Mouse (Mus musculus): ENCODE data around the gene Zfp697. TPM values are rescaled to one million over a fixed set of nuclear protein-coding genes. Genes with fewer than 3 reads are reported as not detected.
A peak's percentile ranks its signal among the peaks of the same experiment; 100 is the strongest.
"Not testable (repeated sequence)": the region's sequence is repeated elsewhere in the genome, so short reads cannot be mapped to it uniquely, and the experiment has no call there.

Zfp697 gene
- polyA plus RNA-seq, 1 experiment from 2014 or later, result 13.3 TPM

DNA sequence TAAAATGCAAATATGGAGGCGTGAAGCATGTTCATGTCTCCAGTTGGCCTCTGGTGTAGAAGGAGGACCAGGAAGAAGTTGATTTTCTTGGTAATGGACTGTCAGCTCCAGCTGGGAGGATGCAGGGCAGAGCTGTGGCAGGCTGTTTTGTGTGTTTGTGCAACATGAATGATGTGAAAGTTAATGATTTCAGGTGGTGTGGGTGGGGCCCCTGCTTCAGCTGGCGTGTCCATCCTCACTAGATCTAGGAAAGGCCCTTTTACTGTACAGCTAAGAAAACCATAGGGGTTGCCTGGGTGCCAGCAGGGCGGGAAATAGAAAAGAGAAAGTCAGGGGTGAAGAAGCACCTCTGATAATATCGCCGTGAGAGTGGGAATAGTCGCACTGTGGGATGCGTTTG, 5.5 kb downstream of the Zfp697 start:
- no peaks in the 10 kb centered on the region for H3K36me3 ChIP-seq (ENCODE audit: control insufficient read depth, insufficient read depth, low read length)
- no peak overlapping the region for H3K4me3 ChIP-seq (ENCODE audit: control insufficient read depth in 1 of 2, insufficient read depth in 1 of 2, low read depth in 1 of 2, low read length in 2 of 2)
- H3K27ac ChIP-seq (replicated peaks in 1 of 2; ENCODE audit: control insufficient read depth in 1 of 2, insufficient read depth in 1 of 2, low read depth in 2 of 2, low read length in 2 of 2), result no peak overlapping the region
- peaks cover 14 to 38% of the 10 kb centered on the region in 2 experiments for H3K4me1 ChIP-seq (ENCODE audit: control insufficient read depth in 2 of 2, insufficient read depth in 2 of 2, low read length in 2 of 2)
- 84% methylated on average over 7 of the region's 7 CpGs for WGBS
- H3K9ac ChIP-seq (ENCODE audit: low read length), result no peak overlapping the region
- ATAC-seq (ENCODE audit: insufficient number of reproducible peaks, insufficient read depth, low FRiP score, low read depth), result no peak
- H3K4me2 ChIP-seq (ENCODE audit: low read length), result no peak overlapping the region
- H3K9me3 ChIP-seq (ENCODE audit: control insufficient read depth, low read length), result no peaks in the 10 kb centered on the region
- H3K27me3 ChIP-seq (ENCODE audit: control insufficient read depth, insufficient read depth, low read length), result no peaks in the 10 kb centered on the region

DNA sequence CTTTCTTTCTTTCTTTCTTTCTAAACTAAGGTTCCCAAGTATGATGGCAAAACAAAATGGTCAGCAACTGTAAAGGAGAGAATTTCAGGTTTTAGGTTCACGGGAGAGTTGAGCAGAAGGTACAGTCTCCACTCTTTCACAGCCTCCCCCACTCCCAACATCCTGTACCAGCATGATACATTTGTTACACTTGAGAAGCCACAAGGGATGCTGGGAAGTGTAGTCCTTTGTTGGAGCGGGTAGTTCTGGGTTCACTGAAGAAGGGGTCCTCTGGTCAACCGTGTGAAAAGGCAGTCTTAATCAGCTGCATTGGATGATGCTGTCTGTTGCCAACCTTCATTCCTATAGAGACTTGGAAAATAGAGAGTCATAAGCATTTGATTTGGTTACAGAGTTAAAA, 7.0 kb downstream of the Zfp697 start:
- Histone ChIP-seq H3K9ac (ENCODE audit: low read length) (no peak overlapping the region), H3K4me1 (ENCODE audit: control insufficient read depth in 2 of 2, insufficient read depth in 2 of 2, low read length in 2 of 2) (peaks cover 13 to 25% of the 10 kb centered on the region in 2 experiments), H3K9me3 (ENCODE audit: control insufficient read depth, low read length) (no peaks in the 10 kb centered on the region), H3K36me3 (ENCODE audit: control insufficient read depth, insufficient read depth, low read length) (no peaks in the 10 kb centered on the region), H3K27ac (replicated peaks in 1 of 2; ENCODE audit: control insufficient read depth in 1 of 2, insufficient read depth in 1 of 2, low read depth in 2 of 2, low read length in 2 of 2) (no peak overlapping the region), H3K27me3 (ENCODE audit: control insufficient read depth, insufficient read depth, low read length) (no peaks in the 10 kb centered on the region), H3K4me3 (ENCODE audit: control insufficient read depth in 1 of 2, insufficient read depth in 1 of 2, low read depth in 1 of 2, low read length in 2 of 2) (no peak overlapping the region), H3K4me2 (ENCODE audit: low read length) (no peak overlapping the region)
- WGBS, result 48% methylated on average over 3 of the region's 3 CpGs
- ATAC-seq (ENCODE audit: insufficient number of reproducible peaks, insufficient read depth, low FRiP score, low read depth), result no peak

DNA sequence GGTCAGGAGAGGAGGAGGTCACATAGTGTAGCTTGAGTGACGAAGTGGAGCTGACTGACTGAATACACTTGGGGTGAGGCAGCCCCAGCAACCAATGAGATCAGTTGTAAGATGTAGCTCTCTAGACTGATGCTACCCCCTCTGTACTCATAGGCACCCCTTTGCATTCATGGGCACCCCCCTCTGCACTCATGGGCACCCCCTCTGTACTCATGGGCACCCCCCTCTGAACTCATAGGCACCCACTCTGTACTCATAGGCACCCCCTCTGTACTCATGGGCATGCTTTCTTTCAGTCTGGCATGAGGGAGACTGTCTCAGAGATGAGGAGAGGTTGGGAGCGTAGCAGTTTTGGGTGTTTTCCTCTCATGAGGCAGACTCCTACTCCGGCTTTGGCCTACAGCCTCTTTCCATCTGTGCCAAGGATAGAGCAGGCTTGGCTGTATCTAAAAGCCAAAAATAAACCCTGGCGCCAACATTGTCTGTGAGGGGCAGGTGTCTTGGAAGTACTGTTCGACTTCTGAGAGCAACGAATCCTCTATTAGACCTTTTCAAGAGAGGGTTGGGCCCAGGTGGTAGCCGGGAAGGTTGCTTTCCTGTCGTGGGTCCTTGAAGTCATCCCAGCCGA, 22.1 kb downstream of the Zfp697 start:
- not testable (repeated sequence) for H3K36me3 ChIP-seq (ENCODE audit: control insufficient read depth, insufficient read depth, low read length); H3K4me3 ChIP-seq (ENCODE audit: control insufficient read depth in 1 of 2, insufficient read depth in 1 of 2, low read depth in 1 of 2, low read length in 2 of 2); H3K4me2 ChIP-seq (ENCODE audit: low read length); H3K27me3 ChIP-seq (ENCODE audit: control insufficient read depth, insufficient read depth, low read length); H3K9ac ChIP-seq (ENCODE audit: low read length); H3K9me3 ChIP-seq (ENCODE audit: control insufficient read depth, low read length)
- ATAC-seq (ENCODE audit: insufficient number of reproducible peaks, insufficient read depth, low FRiP score, low read depth), result 0 out of 2 replicates have a peak, but pooled peaks have one; percentile 7
- Histone ChIP-seq H3K4me1 (ENCODE audit: control insufficient read depth in 2 of 2, insufficient read depth in 2 of 2, low read length in 2 of 2) (peaks cover 13 to 25% of the 10 kb centered on the region in 2 experiments), H3K27ac (replicated peaks in 1 of 2; ENCODE audit: control insufficient read depth in 1 of 2, insufficient read depth in 1 of 2, low read depth in 2 of 2, low read length in 2 of 2) (peak overlapping the region; percentile 6 to 71; a peak in 3 of 4 replicates)
- WGBS, result 49% methylated on average over 9 of the region's 9 CpGs

DNA sequence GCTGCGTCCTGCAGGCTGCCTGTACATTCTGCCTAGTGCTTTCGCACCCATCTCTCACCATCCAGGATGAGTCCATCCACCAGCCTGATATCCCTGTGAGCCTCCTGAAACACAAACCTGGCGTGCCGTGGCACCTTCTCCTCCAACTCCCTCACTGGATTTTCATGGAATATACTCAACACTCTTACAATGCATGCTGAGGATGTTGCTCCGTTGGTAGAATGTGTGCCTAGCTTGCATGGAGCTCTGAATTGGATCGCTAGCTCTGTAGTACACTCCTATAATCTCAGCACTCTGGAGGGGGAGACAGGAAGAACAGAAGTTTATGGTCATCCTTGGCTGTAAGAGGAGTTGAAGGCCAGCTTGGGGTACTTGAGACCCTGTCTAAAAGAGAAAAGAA, 23.6 kb downstream of the Zfp697 start:
- not testable (repeated sequence) for H3K4me2 ChIP-seq (ENCODE audit: low read length); H3K4me3 ChIP-seq (ENCODE audit: control insufficient read depth in 1 of 2, insufficient read depth in 1 of 2, low read depth in 1 of 2, low read length in 2 of 2); H3K27me3 ChIP-seq (ENCODE audit: control insufficient read depth, insufficient read depth, low read length); H3K9ac ChIP-seq (ENCODE audit: low read length); H3K36me3 ChIP-seq (ENCODE audit: control insufficient read depth, insufficient read depth, low read length); ATAC-seq (ENCODE audit: insufficient number of reproducible peaks, insufficient read depth, low FRiP score, low read depth); H3K9me3 ChIP-seq (ENCODE audit: control insufficient read depth, low read length)
- 0 out of 4 replicates have a peak overlapping the region, but pooled peaks of 1 of the 2 experiments have one; percentile 19 for H3K27ac ChIP-seq (replicated peaks in 1 of 2; ENCODE audit: control insufficient read depth in 1 of 2, insufficient read depth in 1 of 2, low read depth in 2 of 2, low read length in 2 of 2)
- WGBS, result 75% methylated on average over 5 of the region's 6 CpGs
- H3K4me1 ChIP-seq (ENCODE audit: control insufficient read depth in 2 of 2, insufficient read depth in 2 of 2, low read length in 2 of 2), result peaks cover 13 to 25% of the 10 kb centered on the region in 2 experiments

DNA sequence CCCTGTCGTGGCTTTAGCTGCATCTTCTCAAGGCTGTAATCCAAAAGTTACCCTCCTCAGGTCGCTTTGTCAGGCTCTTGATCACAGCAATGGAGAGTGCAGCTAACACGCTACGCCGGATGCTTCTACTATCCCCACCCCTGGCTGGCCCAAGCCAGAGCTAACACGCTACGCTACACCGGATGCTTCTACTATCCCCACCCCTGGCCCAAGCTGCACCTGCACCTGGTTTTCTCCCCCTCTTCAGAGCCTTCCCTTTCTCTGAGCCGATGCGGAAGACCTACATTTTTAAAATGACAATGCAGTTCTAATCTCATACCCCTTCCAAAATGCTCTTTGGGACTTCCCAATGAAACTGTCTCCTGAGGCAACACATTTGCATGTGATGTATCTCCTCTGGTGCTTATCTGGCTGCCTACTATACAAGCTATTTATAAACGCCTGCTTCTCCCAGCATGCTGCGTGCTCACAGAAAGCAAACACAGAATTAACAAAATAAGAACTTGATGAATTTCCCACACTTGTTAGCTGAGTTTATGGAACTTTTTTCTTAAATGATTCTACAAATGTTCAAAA, 24.4 kb downstream of the Zfp697 start:
- not testable (repeated sequence) for H3K4me3 ChIP-seq (ENCODE audit: control insufficient read depth in 1 of 2, insufficient read depth in 1 of 2, low read depth in 1 of 2, low read length in 2 of 2)

DNA sequence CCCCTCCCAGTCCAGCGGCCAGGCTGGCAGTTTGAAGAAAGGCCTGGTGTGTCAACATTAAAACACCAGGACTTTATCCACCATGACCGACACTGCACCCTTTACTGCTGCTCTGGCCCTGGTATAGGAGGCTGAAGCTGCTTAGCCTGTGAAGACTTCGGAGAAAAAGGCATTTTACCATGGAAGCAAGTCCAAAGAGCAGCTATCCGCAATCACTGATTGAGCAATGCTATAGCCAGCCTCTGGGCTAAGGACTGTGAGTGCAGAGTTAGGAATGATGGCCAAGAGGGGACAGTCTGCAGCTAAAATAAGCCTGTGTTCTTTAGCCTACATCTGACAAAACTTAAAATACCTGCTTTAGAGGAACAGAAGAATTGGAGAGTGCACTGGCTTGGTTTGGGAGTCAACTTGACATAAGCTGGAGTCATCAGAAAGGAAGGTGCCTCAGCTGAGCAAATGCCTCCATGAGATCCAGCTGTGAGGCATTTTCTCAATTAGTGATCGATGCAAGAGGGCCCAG, 25.1 kb downstream of the Zfp697 start:
- WGBS, result 39% methylated on average over 5 of the region's 5 CpGs
- H3K27ac ChIP-seq (replicated peaks in 1 of 2; ENCODE audit: control insufficient read depth in 1 of 2, insufficient read depth in 1 of 2, low read depth in 2 of 2, low read length in 2 of 2), result peak overlapping the region; percentile 69 to 86
- not testable (repeated sequence) for ATAC-seq (ENCODE audit: insufficient number of reproducible peaks, insufficient read depth, low FRiP score, low read depth)

More for the DNA sequence above, 24.4 kb downstream of the Zfp697 start:
- Histone ChIP-seq H3K27ac (replicated peaks in 1 of 2; ENCODE audit: control insufficient read depth in 1 of 2, insufficient read depth in 1 of 2, low read depth in 2 of 2, low read length in 2 of 2) (peak overlapping the region; percentile 78 to 86), H3K4me2 (ENCODE audit: low read length) (peak overlapping the region; percentile 54), H3K4me1 (ENCODE audit: control insufficient read depth in 2 of 2, insufficient read depth in 2 of 2, low read length in 2 of 2) (peaks cover 13 to 27% of the 10 kb centered on the region in 2 experiments)
- WGBS, result 20% methylated on average over 12 of the region's 12 CpGs
- H3K9ac ChIP-seq (ENCODE audit: low read length); H3K9me3 ChIP-seq (ENCODE audit: control insufficient read depth, low read length); H3K36me3 ChIP-seq (ENCODE audit: control insufficient read depth, insufficient read depth, low read length); ATAC-seq (ENCODE audit: insufficient number of reproducible peaks, insufficient read depth, low FRiP score, low read depth); H3K27me3 ChIP-seq (ENCODE audit: control insufficient read depth, insufficient read depth, low read length): not testable (repeated sequence)

DNA sequence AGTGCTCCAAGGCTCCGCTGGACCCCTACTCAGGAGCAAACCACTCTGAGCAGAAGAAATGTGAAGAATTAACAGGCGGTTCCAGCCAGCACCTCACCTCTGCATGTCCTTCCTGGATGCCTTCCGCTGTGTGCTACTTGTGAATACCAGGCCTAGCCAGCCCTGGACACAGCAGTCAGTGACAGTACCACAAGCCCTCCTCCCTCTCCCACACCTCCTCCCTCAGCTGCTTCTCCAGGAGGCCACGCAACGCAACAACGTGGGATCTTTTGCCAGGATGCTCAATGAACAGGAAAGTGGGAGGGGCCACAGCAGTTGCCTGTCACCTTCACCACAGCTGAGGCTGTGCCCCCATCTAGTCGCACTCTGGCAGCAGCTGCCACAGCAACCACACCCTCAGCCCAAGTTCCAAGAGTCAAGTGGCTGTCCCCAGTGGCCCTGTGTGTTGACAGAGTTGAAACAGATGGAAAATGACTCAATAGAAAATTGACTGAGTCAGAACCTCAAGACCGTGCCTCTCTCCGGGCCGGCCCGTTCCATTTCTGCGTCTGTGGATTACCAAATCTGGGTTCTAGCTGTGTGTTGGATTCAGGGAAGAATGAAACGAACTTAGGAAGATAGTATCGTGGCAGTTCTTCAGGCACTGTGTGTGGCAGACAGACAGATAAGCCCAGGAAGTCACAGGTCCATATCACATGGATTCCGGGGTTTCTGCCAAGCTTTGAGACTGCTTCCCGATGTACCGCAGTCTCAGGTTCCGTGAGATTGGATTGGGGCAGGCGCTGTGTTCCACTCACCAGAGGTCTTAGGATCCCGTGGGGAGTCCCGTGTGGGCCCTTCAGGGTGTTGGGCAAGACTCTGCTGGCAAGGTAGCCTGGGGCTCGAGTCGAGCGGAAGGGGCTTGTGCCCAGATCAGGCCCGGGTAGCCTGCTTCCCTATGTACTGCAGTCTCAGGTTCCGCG, 28.6 kb downstream of the Zfp697 start:
- peak; percentile 78 for ATAC-seq (ENCODE audit: insufficient number of reproducible peaks, insufficient read depth, low FRiP score, low read depth)
- H3K4me3 ChIP-seq (ENCODE audit: control insufficient read depth in 1 of 2, insufficient read depth in 1 of 2, low read depth in 1 of 2, low read length in 2 of 2); H3K9ac ChIP-seq (ENCODE audit: low read length); H3K9me3 ChIP-seq (ENCODE audit: control insufficient read depth, low read length); H3K4me2 ChIP-seq (ENCODE audit: low read length); H3K27me3 ChIP-seq (ENCODE audit: control insufficient read depth, insufficient read depth, low read length); H3K36me3 ChIP-seq (ENCODE audit: control insufficient read depth, insufficient read depth, low read length): not testable (repeated sequence)
- Histone ChIP-seq H3K27ac (replicated peaks in 1 of 2; ENCODE audit: control insufficient read depth in 1 of 2, insufficient read depth in 1 of 2, low read depth in 2 of 2, low read length in 2 of 2) (peak overlapping the region; percentile 64), H3K4me1 (ENCODE audit: control insufficient read depth in 2 of 2, insufficient read depth in 2 of 2, low read length in 2 of 2) (peaks cover 25 to 64% of the 10 kb centered on the region in 2 experiments)
- 47% methylated on average over 16 of the region's 27 CpGs for WGBS

More for the DNA sequence above, 25.1 kb downstream of the Zfp697 start:
- not testable (repeated sequence) for H3K9me3 ChIP-seq (ENCODE audit: control insufficient read depth, low read length); H3K4me3 ChIP-seq (ENCODE audit: control insufficient read depth in 1 of 2, insufficient read depth in 1 of 2, low read depth in 1 of 2, low read length in 2 of 2); H3K36me3 ChIP-seq (ENCODE audit: control insufficient read depth, insufficient read depth, low read length); H3K27me3 ChIP-seq (ENCODE audit: control insufficient read depth, insufficient read depth, low read length)
- Histone ChIP-seq H3K9ac (ENCODE audit: low read length) (peak overlapping the region; percentile 50), H3K4me2 (ENCODE audit: low read length) (peak overlapping the region; percentile 34; the same call in 1 of the 2 replicates), H3K4me1 (ENCODE audit: control insufficient read depth in 2 of 2, insufficient read depth in 2 of 2, low read length in 2 of 2) (peaks cover 13 to 34% of the 10 kb centered on the region in 2 experiments)

Data from heart, embryonic 14.5 days (tissue).